Mouse (Mus musculus) left cerebral cortex, adult 11 months (tissue): Measurements from ENCODE around the gene Smim14.

Source experiments
- DNase-seq: peaks from one replicate; pipeline ENCODE4 v3.0.0; 2022; ENCODE audit warnings: low spot score

Smim14 gene

DNA sequence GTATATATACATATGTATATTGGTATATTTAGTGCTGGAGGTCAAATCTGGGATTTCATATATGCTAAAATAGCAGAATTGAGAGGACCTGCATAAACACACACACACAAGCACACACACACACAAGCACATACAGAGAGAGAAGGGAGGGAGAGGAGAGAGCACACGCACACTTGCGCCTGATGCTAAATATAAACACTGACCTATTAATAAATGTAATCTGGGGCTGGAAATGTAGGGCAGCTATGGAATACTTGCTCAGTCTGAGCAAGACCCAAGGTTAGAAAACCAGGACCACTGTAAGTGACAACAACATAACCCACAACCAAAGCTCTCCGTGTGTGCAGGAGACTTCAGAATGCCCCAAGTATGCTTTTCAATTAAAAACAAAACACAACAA is 77.5 kb downstream of the Smim14 start:
- no peak for DNase-seq

DNA sequence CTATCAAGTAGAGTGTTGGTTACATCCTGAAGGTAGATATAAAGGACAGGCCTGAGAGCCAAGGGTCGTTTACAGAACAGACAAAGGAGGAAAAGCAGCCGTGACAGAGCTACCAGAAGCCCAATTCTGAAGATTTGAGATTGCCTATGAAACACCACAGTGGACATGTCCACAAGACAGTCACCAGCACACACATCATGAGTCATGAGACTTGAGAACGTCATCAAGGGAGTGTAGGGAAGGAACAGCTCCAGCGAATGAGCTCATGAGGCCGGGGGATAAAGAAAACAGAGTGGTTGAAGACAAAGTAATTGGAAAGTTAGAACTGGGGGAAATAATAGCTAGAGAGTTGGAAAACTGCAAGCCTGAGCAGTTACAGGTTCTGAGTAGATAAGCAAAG is 79.1 kb downstream of the Smim14 start:
- no peak for DNase-seq

DNA sequence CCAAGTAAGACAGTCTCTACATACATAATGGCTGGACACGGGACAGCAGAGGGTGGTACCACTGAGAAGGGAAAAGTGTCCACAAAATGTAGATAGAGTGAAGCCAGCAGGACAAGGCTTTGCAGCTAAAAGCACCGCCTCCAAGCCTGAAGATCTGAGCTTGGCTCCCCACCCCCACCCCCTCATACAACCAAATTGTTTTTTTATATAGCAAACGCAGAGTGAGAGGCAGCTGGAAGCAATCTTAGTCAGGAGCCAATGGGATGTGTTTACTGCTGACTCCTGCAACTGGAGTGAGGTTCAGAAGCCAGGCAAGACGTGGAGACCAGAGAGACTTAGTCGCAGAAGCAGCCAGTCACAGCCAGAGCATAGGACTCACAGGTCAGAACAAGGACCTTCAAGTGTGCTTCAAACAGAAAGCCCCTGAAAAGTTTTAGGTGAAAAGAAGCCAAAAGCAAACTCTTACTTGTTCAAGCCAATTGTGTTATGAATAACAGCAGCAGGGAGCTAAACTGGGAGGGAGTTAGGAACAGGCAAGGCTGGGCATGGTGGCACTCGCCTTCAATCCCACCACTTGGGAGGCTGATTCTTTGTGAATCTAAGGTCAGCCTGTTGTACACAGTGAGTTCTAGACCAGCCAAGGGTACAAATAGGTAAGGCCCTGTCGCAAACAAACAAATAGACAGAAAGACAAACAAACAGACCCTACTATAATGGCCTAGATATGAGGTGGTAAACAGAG is 79.7 kb downstream of the Smim14 start:
- DNase-seq = no peak

DNA sequence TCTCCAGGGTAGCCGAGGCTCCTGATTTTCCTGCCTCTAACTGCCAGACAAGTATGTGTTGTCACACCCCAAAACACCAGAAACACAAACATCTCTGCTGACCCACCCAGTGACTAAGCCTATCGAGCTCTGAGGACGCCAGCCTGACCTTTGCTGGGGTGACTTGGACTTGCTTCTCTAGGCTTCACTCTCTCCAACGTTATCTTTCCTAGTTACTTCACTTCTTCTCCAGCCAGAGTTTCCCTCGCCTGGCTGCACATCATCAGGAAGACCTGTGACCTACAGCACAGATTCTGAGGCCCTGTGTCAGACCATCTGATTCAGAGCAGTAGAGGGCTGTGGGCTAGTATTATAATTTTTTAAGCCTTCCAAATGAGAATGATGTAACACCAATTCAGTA is 82.2 kb downstream of the Smim14 start:
- no peak for DNase-seq

DNA sequence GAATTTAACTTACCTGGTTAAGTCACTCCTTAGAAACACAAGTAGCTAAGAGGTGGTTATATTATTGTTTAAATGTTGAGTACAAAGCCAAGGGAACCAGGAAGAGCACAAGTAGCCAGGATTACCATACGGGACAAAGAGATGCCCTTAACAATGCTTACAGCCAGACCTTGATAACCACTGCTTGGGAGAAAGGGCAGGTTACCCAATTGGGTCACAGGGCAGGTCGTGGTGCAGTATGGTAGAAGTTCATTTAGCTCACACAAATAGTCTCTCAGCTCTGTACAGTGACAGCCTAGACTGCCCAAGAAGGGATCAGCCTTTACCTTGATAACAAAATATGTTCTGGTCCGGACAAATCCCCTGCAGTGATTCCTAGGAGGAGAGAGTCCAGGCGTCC is 88.0 kb downstream of the Smim14 start:
- no peak for DNase-seq

DNA sequence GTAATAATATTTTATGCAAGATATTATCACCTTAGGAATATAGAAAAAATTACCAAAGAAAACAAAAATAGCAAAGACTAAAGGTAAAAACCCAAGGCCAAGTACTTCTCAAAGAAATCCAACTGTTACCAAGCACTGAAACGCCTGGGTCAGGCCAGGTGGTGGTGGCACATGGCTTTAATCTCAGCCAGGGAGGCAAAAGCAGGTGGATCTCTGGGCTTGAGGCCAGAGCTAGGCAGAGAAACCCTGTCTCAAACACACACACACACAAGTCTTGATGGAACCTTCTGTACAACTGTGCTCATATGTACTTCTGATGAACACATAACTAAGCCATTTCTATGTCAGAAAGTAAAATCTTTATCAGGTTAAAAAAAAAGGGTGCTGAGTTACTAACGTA is 89.2 kb downstream of the Smim14 start:
- DNase-seq = no peak

DNA sequence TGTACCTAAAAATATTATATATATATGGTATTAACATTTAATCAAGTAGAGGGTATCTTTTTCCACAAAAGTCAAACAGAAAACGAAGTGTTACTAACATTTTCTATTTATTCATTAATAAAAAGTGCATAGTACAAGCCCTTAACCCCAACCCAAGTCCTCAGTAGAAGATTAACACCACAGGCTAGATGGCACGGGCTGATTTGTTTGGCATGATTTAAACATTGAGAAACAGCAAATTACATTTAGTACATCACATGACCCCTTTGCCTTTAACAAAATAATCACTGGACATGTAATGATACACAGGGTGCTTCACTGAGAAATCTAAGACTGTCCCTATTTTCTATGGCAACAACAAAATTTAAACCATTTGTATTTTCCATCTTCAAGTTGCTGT is 90.2 kb downstream of the Smim14 start:
- DNase-seq = no peak

DNA sequence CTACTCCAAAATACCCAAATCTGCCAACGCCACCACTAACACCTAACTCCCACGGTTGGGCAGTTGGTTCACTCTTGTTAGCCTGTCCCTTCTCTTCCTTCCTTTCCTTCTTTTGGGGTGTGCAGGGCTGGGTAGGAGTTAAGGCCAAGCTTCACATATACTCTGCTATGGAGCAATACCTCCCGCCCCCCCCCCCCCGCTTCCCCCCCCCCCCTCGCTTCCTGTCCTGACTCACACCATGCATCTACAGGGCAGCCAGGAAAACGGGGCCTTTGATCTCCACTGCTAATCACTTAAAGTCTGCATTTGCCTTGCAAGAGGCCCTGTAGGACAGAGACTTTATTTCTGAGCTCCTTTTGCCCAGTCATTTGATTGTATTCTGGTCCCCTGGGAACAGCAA is 92.0 kb downstream of the Smim14 start:
- DNase-seq = no peak

DNA sequence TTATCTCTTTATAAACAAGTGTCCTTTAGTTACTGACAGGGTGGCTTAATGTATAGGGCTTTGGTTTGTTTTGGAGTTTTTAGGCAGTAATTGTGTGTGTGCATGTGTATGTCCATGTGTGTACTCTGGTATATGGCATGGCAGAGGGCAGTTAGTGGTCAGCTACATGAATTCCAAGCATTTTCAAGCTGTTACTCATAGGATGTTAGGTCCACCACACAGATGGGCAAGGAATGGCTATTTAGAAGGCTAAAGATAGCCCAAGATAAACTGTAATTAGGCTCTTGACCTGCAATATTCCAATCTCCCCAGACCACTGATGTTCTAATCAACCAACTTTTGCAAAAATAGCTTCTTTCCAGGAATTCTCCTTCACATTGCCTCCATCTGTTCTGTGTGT is 98.9 kb downstream of the Smim14 start:
- DNase-seq = no peak

DNA sequence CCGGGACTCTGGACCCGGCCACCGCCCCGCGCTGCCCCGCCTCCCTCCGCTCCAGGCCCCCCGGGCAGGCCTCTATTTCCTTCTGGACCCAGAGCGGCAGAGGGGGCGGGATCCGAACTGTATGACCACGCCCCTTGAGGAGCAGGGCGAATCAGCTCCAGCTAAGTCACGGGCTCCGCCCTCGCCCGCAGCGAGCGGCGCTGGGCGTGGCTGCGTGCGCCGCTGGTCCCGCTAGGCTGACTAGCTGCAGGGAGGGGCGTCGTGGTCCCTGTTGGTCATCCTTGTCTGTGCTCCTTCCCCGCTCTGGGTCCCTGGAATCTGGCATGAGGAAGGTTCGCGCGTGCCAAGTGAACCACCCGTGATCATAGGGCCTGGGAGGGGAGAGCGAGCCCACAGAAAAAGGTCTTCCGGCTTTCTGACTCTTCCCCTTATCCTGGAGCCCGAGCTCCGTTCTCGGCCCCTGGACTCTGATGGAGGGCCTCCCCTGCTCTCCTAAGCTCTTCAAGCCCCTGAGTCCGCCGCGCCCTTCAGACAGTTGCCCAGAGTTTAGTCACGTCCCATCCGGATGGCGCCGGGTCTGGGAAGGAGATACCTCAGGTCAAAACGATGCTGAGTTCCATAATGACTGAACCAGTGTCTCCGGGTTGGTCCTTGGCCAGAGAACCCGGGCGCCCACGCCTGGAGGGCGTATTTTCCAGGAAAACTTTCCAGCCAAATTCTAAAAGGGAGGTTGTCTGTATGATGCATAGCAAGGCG is 101.0 kb downstream of the Smim14 start, which contains the start of gene Ugdh:
Gene Ugdh, minus strand, starts transcription at position 144 of the 756 bp plus-strand sequence.
- DNase-seq = peak; percentile 93

DNA sequence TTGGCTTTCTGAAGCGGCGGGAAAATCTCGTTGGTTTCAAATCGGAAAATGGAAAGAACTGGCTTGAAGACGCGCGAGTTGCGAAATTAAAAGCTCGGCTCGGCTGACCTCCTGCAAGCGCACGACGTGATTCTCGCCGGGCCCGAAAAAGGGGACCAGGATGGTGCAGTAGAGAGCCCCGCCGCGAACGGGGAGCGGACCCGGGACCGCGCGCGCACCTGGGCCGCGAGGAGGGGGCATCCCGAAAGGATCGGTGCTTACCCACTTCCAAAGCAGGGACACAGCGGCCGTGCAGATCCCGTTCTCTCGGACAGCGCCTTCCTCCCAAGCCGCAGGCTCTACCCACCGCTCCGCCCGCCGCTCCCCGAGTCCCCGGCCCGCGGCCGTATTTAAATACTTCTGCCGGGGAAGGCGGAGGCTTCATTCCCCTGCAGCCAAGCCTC is 101.6 kb downstream of the Smim14 start:
- no peak for DNase-seq

DNA sequence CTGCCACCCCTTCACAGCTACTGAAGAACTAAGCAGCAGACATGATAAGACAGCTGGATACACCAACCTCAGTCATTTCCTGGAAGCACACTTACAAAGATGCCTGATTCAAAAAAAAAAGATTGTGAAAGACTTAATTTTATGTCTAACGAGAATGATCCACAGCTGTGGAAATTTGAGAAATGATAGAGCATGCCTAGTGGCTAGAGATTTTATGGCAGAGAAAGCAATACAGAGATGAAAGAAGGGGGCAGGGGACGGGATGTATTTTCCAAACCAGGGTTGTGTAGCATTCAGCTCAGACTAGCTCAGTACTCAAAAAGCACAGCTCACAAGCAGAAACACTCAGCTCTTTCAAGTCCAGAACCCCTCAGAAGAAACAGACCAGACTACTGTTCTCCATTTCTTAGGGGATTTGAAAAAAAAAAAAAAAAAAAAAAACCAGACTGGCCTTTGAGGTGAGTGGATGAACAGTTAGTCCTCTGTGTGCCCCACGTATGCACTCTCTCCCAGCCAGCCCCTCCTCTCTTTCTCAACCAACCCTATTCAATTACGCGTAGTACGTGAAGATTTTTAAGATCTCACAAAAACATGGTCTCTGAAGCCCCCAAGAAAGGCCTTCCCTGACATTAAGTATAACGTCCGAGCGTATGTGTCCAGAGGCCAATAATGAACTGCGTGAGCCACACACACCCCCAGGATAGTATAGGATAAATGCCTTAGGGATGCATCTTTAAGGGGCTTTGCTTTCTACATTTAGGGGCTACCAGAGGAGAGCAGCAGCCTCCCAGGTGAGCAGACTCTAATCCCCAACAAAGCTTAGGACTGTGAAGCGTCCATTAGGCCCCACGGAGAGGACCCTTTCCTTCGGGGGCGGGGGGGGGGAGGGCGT is 102.3 kb downstream of the Smim14 start:
- no peak for DNase-seq

DNA sequence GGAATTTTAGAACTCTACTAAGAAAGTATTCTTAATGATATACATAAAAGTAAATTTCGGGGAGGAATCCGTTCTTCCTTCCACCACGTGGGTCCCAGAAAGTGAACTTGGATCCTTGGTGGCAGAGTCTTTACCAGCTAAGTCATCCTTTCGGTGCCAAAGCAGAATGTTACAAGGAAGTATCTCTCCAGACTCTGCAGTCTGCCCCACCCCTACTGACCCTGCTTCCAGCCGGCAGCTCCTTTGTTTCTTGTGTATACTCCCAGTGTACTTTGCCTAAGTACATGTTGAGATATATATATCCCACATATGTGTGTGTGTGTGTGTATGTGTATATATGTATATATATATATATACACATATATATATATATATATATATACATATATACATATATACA is 107.5 kb downstream of the Smim14 start:
- DNase-seq = no peak

DNA sequence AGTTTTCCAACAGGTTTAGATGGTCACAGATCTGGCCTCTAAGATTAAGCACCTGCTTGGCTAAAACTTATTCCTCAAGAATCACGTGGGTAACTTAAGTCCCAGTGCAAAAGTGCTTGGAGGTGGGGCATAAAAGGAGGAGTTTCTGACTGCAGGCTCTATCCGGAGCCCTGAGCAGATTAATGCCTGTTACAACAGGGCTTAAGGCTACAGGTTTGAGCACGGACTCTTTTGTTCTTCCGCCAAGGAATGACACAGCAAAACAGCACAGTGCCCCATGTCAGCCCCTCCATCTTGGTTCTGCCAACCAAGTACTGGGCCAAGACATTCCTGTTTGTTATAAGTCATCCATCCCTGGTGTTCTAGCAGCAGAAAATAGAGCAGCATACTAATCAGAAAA is 108.7 kb downstream of the Smim14 start:
- no peak for DNase-seq

DNA sequence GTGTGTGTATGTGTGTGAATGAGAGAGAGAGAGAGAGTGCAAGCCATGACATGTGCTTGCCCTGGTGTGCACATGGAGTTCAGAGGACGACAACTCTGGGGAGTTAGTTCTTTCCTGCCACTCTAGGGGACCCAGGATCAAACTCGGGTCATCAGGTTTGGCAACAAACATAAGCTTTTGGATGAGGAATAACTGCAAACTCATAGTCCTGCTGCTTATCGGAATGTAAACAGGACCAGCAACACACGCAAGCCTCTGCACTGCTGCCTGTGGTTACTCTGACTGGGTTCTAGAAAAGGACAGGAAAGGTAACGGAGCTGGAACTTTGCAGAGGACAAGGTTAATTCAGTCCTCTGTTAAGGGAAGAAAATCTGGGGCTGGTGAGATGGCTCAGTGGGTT is 111.7 kb downstream of the Smim14 start:
- no peak for DNase-seq

DNA sequence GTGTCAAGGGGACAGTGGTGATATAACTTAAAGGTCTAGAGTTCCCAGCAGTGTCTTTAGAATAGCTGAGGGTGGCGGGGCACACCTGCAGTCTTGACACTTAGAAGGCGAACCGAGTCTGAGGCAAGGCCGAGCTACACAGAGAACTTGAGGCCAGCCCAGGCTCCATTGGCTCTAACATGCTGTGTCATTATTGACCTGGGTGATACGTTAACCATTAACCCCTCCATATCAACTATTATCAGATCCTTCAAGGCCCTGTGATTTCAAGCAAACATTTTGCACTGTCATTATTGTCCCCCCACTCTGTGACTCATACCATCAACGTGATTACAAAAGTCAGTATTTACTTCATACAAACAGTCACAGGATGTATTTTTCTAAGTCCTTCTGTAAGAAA is 112.8 kb downstream of the Smim14 start:
- DNase-seq = no peak

DNA sequence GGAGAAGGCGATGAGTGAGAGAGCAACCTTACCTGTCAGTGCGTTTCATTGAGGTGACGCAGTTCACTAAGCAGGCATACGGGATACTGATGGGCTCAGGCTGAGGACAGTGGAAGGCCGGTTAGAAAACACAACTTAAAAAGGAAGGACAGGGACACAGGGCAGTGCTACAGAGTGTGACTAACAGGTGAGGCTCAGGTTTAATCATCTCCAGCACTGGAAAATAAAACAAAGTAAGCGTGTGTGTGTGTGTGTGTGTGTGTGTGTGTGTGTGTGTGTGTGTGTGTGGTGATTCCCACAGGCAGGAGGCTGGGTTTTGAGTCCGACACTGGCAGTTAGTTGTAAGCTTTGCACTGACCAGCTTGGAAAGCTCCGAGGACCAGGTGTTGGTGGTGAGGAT is 114.2 kb downstream of the Smim14 start:
- DNase-seq = no peak

DNA sequence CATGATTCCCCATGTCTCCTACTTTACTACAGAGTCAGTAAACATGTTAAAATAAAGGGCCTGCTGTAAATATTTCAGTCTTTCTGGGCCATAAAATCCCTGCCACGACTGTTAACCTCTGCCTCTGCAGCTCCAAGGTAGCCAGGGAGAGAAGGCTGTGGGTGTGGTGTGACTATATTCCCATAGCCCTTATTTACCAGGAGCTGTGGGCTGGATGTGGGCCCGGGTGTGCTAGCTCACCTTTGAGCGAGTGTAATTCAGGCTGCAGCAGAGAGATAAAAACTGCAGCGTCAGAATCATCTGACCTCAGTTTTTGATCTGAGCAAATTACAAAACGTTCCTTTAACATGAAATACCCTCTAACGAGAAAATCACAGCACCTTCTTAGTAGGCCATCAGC is 116.2 kb downstream of the Smim14 start:
- no peak for DNase-seq

DNA sequence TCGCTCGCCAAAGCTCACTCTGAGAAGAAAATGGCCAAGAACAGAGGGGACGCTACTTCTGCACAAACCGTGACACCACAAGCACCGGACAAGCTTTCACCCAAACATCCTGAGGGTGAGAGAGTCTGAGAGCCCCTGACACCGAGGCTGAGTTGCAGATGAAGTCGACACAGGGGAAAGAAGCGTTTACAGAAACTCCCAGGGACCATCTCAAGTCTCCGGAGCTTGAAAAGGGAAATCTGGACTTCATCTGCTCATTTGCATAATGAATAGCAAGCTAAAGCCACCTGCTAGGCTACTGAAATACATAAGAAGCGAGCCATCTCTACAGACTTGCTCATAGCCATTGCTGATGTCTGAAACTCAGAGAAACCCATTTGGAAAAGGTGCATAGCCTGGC is 117.8 kb downstream of the Smim14 start:
- DNase-seq = no peak

DNA sequence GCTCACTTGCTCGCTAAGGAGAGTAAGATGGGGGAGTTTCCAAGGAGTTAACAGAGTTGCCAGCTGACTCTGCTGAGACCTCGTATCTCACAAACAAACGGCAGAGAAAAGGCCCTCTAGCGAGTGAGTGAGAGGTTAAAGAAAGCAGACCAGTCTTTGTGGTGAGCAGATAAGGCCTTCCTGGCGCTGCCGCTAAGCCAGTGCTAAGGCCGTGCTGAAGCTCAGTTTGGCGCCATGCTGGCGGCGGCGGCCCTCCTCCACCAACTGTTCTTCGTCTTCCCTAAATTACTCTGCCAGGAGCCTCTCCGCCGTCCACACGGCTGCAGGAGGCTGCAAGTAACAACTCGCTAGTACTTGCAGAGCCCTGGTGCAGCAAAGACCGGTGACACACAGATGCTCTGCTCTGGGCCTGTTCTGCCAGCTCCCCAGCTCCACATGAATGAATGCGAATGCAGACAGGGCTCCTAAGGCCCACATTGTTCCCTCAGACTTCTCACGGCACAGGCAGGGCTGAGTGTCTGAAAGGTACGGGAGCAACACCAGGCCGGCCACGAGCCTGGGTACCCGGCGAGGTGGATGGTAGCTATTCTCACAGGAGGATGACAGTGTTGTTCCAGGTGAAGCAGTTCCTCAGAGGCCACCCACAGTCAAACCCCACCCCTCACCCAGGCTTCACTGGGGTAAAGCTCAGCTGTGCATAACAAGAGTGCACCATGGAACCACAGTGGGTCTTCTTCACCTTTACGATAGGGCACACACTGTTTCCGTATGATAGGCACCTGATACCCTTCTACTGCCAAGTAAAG is 121.1 kb downstream of the Smim14 start:
- DNase-seq = no peak

DNA sequence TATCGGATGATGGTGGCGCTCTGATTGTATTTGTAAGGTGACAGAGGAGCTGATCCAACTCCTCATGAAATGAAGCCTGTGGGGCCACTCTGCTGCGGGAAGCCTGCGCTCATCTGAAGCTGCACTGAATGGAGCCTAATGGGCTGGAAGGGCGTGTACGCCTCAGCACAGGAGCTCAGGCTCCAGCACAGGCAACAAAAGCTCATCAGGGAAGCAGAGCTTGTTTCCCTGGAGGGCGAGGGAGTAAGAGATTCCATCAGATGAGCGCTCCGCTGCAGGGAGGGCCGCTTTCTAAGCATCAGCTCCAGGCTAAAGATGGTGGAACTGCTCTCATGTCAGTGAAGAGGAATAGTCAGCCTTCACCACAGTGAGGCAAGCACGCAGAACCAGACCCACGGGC is 129.0 kb downstream of the Smim14 start:
- DNase-seq = no peak
